Mouse (Mus musculus): ENCODE data around the gene Smcp.

The Smcp gene

DNA sequence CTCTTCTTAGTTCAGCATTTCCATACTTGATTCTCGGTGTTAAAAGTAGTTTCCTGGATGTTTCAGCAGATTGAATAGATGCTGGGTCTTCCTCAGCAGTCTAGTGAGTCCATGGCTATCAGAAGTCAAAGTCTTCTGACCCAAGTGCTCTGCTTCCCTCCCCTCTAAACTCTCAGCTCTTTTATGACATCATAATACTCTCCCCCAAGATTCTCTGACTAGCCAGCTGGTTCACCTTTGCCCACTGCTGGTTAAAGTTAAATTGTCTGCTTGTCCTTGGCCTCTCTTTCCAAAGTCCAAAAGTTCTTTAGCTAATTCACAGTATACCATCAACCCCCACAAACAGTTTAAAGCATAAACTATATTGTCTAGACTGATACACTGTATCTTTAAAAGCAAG is at the start of gene Smcp:
Gene Smcp (minus strand): TSS at position 140 of the 400 bp plus-strand sequence.
- no peak for DNase-seq (ENCODE audit: low spot score)

DNA sequence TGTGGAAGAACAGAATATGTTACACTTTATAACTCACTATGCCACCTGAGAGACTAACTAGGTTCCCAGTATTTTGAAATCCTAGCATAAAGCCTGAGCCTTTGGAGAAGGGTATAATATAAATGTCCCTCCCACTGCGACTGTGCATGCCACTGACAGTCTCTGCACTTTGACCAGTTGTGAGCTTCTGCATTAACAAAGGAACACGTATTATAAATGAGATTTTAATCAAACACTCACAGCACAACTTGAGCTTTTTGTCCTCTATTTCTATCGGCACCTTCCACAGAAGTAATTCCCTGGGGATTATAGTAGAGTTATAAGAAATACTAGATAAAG is 49.8 kb upstream of the Smcp start:
- DNase-seq (ENCODE audit: low spot score), result no peak

DNA sequence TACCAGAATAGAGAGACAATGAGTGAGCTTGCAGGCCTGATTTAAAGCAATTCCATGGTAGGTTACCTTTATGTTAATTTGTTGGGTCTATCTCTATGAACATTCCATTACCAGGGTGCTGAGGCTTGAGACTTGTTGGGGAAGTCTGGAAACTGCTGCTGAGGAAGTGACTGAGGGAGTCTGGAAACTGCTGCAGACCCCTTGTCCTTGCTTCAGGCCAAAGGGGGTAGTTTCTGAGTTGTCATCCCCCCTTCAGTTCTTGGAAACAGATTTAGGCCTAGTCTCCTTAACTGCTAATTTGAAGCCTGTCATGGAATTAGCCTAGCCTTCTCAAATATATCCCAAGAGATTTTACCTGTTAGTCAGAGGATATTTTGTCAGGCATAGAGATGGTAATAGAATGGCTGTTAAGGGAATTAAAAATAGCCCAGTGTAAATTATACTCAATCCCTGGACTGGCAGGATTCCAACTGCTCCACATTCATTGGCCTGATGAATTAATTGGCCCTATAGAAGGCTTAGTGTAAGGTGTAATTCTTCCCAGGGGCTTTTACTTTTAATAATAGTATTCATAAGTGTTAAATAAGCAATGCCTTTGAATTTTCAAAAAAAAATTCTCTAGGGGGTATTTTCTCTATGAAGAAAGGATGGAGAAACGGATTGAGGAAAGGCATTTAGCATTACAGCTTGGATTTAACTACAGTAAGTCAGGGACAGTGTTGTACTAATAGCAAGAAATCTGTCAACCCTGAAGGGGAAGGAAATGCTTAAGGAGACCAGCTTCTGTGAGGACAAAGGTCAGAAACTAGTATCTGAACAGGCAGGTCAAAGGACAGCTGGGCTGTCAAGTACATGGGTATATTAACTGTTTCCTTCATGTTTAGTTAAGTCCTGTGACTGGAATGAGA is 49.2 kb upstream of the Smcp start:
- peak; percentile 1 for DNase-seq (ENCODE audit: low spot score)

DNA sequence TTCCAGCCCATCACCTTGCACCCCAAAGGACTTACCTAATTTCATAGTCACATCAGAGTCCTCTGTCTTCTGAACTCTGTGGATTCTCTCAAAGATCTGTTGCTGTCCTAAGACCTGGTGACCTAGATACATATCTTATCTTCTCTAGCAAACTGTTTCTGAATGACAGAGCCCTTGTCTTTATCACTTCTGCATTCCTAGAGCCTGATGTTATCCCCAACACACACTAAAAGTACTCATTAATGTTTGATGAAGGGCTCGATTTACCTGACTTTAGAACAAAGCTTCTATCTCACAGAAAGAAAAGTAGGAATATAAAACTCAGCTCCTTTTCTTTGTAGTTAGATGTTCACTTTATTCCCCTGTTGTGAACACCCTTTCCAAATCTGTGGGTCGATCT is 32.8 kb upstream of the Smcp start, which contains the start of gene Lce6a:
Gene Lce6a (minus strand): TSS at position 101 of the 400 bp plus-strand sequence.
- no peak for DNase-seq (ENCODE audit: low spot score)

DNA sequence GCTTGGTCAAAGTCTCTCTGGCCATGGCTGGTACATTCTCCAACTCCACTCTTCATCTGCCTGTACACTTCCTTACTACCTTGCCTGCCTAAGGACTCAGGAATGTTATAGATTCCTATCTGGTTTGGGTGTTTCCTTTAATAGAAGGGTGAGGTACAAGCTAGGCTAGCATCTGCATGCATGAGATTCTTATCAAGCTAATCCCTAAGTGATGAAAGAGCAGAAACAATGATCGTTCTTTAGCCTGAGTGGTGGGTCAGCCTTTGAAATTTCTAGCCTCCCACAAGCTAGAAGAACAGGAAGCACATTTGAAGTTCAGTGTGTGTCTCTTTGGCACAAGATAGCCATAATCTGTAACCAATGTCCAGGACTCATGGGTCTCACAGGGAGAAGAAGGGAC is 21.0 kb upstream of the Smcp start:
- no peak for DNase-seq (ENCODE audit: low spot score)

DNA sequence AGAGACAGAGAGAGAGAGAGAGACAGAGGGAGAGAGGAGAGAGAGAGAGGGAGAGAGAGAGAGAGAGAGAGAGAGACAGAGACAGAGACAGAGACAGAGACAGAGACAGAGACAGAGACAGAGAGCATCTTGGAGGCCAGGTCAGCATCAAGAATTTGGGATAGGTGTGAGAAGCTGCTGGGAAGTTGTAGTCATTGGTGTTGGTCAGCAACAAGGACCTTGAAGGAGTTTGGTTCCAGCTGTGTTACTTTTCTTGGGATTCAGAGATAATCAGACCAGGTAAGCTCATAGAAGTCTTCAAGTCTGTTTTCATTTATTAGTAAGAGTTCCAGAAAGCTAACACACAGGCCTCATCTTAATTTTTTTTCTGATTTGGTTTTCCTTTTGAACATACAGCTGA is 18.6 kb upstream of the Smcp start, which contains the start of gene 2210017I01Rik:
Gene 2210017I01Rik (minus strand): TSS at position 101 of the 400 bp plus-strand sequence.
- DNase-seq (ENCODE audit: low spot score), result no peak

DNA sequence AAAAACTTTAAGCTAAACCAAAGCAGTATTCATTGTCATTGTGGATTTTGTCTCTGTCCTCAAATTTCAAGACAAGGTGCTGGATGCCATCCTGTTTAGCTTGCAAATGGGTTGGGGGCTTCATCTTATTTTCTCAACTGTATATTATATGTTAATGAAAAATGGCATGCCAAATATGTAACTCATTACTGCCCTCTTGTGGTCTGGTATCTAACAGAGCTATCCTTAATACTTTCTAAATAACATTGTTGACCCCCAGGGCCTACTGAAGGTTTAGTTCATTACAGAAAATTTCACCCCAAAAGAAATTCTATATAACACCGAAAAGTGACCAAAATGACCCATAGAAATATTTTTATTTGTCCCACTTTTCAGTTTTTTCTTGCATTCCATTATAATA is 13.4 kb upstream of the Smcp start:
- peak; percentile 66 for DNase-seq (ENCODE audit: low spot score)

DNA sequence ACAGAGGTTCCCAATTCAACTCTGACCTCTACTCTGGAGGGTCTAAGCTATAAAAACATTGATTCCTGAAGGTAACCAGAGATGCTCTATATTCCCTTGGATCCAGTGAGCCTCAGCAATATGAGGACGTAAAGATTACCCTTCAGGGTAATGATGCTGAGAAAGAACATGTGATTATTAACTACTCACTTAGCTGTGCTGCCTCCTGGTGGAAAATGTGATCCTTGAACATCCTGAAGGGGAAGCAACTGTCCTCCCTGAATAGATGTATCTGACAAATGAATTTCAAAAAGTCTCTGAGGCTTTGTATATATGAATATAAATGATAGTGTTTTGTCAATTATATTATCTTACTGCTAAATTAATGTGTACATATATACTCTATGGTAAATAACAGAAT is 11.7 kb upstream of the Smcp start:
- DNase-seq (ENCODE audit: low spot score), result no peak

DNA sequence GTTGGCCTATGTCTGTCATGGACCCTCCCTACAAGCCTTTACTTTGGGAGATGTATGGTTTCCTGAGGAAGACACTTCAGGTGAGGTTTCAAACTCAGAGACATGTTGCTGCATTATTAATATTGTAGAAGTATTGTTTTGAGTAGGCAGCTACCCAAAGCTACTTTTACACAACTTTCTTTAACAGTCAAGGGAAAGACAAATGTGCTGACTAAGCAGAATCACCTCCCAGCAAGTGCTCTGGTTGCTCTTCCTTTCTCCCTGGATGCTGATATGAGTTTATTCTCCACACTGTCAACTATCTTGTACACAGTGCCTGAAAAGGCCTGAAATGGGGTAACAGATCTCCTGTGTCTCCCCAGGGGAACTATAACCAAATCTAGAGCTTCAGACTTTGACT is 11.2 kb upstream of the Smcp start:
- no peak for DNase-seq (ENCODE audit: low spot score)

DNA sequence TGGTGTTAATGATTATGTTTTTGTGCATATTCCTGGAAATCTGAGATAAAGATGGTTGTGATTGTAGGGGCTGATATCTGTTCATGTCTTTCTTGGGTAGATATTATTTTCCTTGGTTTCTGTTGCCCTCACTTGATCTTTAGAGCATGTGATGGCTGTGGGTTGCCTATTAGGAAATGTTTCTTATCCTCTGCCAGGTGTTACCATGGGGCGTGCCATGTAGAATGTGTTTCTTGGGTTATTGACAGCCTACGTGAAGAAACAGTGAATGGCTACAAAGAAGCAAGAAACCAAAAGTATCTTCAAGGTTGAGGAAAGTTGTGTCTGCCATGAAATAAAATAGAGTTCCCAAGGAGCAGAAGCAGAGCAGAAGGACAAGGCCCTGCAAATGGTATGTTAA is 9.6 kb upstream of the Smcp start:
- no peak for DNase-seq (ENCODE audit: low spot score)

DNA sequence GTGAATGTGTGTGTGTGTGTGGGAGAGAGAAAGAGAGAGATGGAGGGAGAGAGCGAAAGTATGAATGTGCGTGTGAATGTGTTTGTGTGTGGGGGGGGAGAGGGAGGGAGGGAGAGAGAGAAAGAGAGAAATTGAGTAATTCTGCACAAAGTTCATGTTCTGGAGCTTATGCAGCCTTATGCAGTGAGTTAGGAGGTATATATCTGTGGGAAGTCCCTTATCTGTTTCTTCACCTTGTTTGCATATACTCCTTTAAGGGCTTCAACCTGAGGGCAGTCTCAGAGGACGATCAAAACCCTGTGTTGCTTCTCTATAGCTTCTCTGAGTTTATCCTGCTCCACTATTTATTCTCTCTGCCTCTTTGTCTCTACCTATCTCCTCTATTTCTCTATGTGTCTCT is 1.6 kb downstream of the Smcp start:
- no peak for DNase-seq (ENCODE audit: low spot score)

DNA sequence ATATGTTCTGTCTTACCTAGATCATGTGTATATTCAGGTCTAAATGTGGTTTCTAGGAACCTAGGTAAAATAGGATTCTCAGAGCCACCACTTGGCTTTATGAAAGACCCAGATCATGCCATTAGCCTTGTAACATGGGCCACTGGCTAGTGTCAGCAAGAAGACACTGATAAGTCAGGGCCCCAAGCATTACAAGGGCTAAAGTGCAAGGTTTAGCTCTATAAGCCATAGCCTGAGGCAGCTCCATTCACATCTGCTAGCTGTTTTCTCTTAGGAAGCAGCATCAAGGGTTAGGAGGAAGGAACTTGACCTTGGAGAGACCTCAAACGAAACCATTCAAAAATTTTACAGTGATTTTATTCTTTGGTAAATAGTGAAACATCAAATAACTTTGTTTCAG is 3.7 kb downstream of the Smcp start:
- no peak for DNase-seq (ENCODE audit: low spot score)

DNA sequence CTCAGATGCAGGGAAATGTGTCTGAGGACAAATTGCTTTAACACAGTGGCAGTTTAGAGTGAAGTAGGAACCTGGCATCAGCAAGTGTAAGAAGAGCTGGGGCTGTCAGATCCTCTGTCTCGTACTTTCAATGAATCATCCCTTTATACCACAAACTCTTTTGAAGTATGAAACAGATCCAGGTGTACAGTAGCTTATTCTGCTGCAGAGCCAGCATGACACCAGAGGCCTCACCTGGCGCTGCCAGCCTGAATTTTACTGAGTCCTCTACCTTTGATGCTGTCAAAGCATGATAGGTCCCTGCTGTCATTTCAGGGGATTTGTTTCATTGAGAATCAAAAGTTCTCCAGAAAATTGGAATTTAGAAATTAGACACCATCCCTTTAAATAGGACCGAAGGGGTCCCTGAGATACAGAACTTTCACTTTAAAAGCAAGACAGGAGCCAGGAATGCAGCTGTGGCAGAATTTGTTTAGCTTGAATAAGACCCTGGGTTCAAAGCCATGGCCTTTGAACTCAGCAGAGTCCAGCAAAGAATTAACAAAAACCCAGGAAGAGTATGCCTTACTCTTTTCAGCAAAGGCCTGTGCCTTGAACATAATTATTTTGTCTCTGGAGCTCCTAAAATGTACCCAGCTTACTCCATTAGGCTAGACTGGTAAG is 5.5 kb downstream of the Smcp start:
- DNase-seq (ENCODE audit: low spot score), result no peak

DNA sequence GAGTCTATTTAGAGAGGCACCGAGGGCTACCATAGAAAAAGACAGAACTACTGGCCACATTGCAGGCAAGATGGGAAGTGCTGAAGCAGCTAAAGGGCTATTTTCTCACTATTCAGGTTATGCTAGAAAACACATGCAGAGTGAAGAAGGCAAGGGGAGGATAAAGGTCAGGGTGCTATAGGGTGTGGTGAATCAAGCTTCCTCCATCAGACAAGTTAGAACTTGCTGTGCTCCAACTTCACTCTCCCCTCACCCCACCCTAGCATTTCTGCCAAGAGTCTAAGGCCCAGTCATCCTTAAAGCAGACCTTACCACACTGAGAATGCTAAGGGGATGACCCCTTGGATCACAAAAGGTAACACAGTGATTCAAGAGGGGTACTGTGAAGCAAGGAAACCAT is 9.3 kb downstream of the Smcp start:
- no peak for DNase-seq (ENCODE audit: low spot score)

DNA sequence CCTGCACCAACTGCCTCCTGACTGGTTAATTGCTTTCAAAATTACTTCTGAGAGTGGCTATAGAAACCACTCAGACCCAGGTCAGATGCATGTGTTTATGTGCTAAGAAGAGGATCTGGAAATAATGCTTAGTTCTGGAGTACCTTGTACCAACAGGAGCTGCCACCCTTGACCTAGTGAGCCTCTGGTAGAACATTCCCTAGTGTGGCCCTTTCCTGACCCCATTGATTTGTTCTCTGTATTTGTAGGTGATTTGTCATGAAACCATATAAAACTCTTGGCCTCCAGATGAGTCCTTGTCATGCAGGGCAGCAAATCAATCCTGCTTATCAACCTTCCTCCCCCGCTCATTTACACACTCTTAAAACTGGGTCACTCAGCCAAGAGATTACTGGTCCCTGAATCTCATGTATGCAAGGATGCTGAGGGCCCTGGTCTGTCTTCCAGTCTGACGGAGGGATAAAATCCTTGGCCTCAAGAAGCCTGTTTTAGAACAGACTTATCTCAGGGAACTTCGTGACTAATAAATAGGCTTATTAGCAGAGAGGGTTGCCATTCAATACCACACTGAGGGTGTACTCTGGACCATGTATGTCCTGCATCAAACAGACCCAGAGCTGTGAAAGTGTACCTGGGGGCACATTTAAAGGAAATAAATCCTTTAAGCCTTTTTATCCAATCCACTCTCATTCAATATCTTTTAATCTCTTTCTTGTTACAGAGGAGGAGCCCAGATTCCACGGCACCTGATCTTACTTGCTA is 10.0 kb downstream of the Smcp start:
- DNase-seq (ENCODE audit: low spot score), result no peak

DNA sequence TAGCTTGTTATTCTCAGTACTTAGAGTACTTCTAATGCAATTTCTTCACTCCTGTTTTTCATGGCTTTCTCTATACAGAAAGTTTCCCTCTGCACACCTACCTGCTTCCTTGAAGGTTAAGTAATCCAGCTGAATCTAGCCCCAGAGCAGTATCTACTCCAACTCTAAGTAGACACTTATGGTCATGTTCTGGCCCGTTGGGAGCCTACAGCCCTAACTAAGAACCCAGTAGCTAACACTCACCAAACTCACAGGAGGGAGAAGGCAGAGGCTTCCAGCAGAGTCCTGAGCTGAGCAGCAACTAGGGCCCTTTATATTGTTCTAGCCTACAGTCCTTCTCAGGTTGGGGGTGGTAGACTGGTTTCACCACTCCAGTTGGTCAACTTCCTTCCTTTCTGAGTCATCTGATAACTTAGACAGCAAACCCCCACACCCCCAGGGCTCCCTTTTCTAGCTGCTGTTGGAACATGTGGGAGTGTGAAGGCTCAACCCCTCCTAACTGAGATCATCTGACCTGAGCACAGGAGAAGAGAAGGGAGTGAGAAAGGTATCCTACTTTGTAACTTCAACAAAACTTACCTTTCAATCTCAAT is 15.3 kb downstream of the Smcp start, which contains the start of gene Ivl:
Gene Ivl (minus strand): TSS at position 287 of the 593 bp plus-strand sequence.
- DNase-seq (ENCODE audit: low spot score), result no peak

DNA sequence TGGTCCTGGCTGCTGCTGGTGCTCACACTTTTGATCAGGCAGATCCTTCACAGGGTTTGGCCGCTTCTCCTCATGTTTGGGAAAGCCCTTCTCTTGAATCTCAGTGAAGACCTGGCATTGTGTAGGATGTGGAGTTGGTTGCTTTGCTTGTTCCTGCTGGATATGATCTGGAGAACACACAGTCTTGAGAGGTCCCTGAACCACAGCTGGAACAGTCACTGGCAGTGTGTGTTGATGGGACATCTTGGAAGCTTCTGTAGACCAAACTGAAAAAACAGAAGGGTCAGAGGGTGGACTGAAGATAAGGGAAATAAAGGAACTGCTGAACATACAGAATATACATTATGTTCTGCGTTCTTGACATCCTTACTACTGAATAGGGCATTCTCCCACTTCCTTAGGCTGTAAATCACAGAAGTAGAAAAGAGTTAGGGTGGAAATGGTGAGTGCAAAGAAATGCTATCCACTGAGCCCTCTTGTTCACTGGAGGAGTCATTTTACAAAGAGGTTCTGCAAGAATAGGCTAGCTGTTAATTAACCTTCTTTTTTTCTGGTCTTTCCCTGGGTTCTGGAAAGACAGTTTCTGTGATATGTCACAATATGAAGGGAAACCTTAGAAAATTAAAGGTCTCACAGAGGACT is 16.2 kb downstream of the Smcp start:
- DNase-seq (ENCODE audit: low spot score), result no peak

DNA sequence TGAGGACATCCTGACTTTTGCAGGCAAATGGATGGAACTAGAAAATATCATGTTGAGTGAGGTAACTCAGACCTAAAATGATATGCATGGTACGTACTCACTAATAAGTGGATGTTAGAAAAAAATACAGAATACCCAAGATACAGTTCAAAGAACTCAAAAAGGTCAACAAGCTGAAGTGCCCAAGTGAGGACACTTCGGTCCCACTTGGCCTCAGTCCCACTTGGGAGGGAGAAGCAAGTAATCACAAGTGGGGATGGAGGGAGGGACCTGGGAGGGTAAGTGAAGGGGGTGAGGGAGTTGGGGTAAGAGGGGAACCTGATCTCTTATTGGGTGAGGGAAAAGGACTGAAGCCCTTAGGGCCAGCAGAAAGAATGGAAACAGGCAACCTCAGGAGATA is 20.0 kb downstream of the Smcp start:
- no peak for DNase-seq (ENCODE audit: low spot score)

DNA sequence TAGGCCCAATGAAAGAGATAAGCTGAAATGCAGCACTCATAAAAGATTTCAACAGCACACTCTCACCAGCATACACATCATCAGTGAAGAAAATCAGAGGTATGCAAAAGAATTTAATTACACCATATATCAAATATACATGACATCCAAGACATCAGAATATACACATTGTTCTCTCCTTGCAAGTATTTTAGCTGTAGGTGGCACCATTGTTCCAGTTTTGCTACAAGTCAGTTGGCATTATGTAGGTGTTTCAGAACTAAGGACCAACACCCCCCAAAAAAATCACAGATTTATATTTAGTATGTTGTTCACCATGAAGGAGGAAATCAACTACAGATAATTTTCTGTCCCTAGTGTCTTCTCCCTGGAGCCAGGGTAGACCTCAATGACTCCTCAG is 23.4 kb downstream of the Smcp start:
- no peak for DNase-seq (ENCODE audit: low spot score)

DNA sequence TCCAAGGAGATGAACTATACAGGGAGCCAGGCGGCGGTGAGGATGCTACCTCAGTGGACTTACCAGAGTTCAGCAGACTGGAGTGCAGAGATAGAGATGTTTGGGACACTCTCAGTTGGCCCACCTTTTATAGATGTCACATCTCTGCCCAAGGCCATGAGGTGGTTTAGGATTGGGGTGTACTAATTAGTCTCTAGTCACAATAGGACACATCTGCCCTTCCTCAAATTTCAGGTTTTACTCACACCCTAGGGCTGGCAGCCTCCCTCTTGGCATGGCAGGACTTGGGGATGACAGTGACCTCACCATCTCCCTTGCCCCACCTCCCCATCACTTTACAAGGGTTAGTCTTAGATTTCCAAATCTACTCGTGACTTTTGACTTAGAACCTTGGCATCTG is 54.4 kb downstream of the Smcp start, which contains the start of gene 2310046K23Rik:
Gene 2310046K23Rik (minus strand): TSS at position 101 of the 400 bp plus-strand sequence.
- DNase-seq (ENCODE audit: low spot score), result no peak

Measured in embryo, embryonic 10.5 days (tissue).